Mouse (Mus musculus) forebrain, embryonic 14.5 days (tissue): Measurements from ENCODE around the gene Myh7b. TPM values are rescaled to one million over a fixed set of nuclear protein-coding genes. Genes with fewer than 3 reads are reported as not detected.

Experiments used
- ATAC-seq: fragments of 200-750 bp; cut with Nextera tagmentation; 2 replicates; pipeline ENCODE4 v1.8.0; 2017; ENCODE audit warnings: mild to moderate bottlenecking, moderate library complexity
- DNase-seq: peaks from one replicate; pipeline ENCODE4 v3.0.0-alpha.2; 2015; ENCODE audit warnings: low spot score
- H3K27ac ChIP-seq: fragments of 300-500 bp; sonication (generic); 2 replicates; pipeline ENCODE4 v1.5.1; 2014; ENCODE audit warnings: low read depth, mild to moderate bottlenecking, control low read depth, low read length, moderate library complexity
- H3K27me3 ChIP-seq: fragments of 300-500 bp; sonication (generic); replicated peaks from 2 replicates; pipeline ENCODE4 v1.6.1; 2014; ENCODE audit warnings: low read length, control low read depth, mixed read lengths; ENCODE audit not compliant: control insufficient read depth, insufficient read depth
- H3K36me3 ChIP-seq: fragments of 300-500 bp; sonication (generic); 2 replicates; pipeline ENCODE4 v1.6.1; 2014; ENCODE audit warnings: low read length, control low read depth; ENCODE audit not compliant: control insufficient read depth, insufficient read depth
- H3K4me1 ChIP-seq: fragments of 300-500 bp; sonication (generic); 2 replicates; pipeline ENCODE4 v1.6.1; 2014; ENCODE audit warnings: antibody characterized with exemption, low read length, control low read depth; ENCODE audit not compliant: control insufficient read depth, insufficient read depth
- H3K4me2 ChIP-seq: fragments of 300-500 bp; sonication (generic); 2 replicates; pipeline ENCODE4 v1.6.1; 2014; ENCODE audit warnings: mild to moderate bottlenecking, control low read depth, low read length
- H3K4me3 ChIP-seq: fragments of 300-500 bp; sonication (generic); 2 replicates; pipeline ENCODE4 v1.5.1; 2014; ENCODE audit warnings: low read depth, low read length, control low read depth
- H3K9ac ChIP-seq: fragments of 300-500 bp; sonication (generic); 2 replicates; pipeline ENCODE4 v1.6.1; 2014; ENCODE audit warnings: mild to moderate bottlenecking, low read length, control low read depth, moderate library complexity
- H3K9me3 ChIP-seq: fragments of 300-500 bp; sonication (generic); replicated peaks from 2 replicates; pipeline ENCODE4 v1.6.1; 2016; ENCODE audit warnings: low read length, control low read depth, mixed read lengths; ENCODE audit not compliant: control insufficient read depth
- WGBS: fragments of 180-500 bp; shearing (Covaris S2); extraction: QIAGEN DNeasy Blood & Tissue Kit; methylation state at CpG from one replicate; pipeline ENCODE4 v1.1.7; 2014; 5-methylcytosine and 5-hydroxymethylcytosine counted together
- polyA plus RNA-seq: library from polyadenylated mRNA; unstranded; fragments of >200 nt; fragmentation: Nextera tagmentation; extraction: Ambion mirVana; gene quantifications from 2 replicates; pipeline ENCODE4 v1.2.1, GENCODE M21; 2014

Myh7b gene
- polyA plus RNA-seq, 1 experiment from 2014 or later: 0.08 TPM

DNA sequence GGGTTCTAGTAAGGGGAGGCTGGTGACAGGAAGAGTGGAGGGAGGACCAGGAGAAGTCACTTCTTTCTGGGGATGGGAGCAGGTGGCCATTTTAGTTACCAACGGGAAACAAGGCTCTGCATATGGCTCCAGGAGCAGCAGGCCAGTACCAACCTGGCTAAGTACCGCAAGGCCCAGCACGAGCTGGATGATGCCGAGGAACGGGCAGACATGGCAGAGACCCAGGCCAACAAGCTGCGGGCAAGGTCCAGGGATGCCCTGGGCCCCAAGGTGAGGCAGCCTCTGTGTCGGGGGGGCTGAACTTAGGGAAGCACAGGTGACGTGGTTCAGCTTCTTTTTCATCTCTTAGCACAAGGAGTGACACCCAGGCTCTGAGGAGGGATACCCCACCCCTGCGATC is 22.7 kb downstream of the Myh7b start:
- Histone ChIP-seq H3K27me3 (peaks cover 38% of the 10 kb centered on the region), H3K4me3 (no peak overlapping the region), H3K9me3 (no peaks in the 10 kb centered on the region), H3K9ac (no peak overlapping the region), H3K27ac (no peak overlapping the region), H3K4me1 (peaks cover 4% of the 10 kb centered on the region; the same call in 1 of the 2 replicates), H3K36me3 (peaks cover 78% of the 10 kb centered on the region), H3K4me2 (no peak overlapping the region)
- ATAC-seq (no peak), DNase-seq (no peak)
- 96% methylated on average over 9 of the region's 9 CpGs for WGBS

DNA sequence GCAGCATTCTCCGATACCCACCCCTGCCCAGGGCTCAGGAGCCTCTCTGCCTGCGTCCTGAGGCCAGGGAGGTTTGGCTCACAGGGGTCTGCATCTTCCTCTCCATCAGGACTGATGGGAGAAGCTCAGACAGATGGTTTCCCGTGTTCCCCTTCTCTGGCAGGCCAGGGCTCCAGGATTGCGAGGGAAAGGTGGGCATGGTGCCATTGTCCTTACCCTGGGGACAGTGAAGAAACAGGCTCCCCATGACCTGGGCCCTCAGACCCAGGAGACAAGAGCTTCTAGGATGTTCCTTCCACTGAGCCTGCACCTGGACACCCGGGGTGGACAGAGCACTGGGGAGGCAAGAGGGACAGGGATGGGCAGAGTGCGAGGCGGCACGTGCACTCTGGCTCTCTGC is 23.6 kb downstream of the Myh7b start:
- no peak overlapping the region for H3K4me3 ChIP-seq
- H3K9me3 ChIP-seq: no peaks in the 10 kb centered on the region
- peaks cover 32% of the 10 kb centered on the region for H3K27me3 ChIP-seq
- no peak overlapping the region for H3K27ac ChIP-seq
- H3K36me3 ChIP-seq: peaks cover 85% of the 10 kb centered on the region
- WGBS: 93% methylated on average over 8 of the region's 8 CpGs
- ATAC-seq: no peak
- DNase-seq: no peak
- H3K4me1 ChIP-seq: peaks cover 1% of the 10 kb centered on the region; the same call in 1 of the 2 replicates
- no peak overlapping the region for H3K9ac ChIP-seq
- no peak overlapping the region for H3K4me2 ChIP-seq

DNA sequence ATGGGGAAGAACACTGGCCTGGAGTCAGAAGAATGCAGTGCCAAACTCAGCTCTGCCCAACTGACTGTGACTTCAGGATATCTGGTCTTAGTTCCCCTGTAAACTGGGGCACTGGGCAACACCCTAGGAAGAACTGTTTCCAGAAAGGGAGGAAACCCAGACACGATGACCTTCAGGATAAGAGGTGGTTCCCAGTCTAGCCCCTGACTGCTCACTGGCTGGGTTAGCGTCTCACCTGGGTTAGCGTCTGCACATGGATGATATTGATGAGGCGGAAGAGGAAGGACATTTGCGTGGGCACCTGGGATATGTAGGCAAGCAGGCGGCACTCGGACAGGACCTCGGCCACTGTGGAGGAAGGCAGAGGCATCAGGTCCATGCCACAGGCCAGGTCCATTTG is 24.9 kb downstream of the Myh7b start:
- Histone ChIP-seq H3K4me2 (no peak overlapping the region), H3K36me3 (peaks cover 99% of the 10 kb centered on the region), H3K9me3 (no peaks in the 10 kb centered on the region), H3K27me3 (peaks cover 18% of the 10 kb centered on the region), H3K4me3 (no peak overlapping the region), H3K27ac (no peak overlapping the region), H3K4me1 (no peaks in the 10 kb centered on the region), H3K9ac (no peak overlapping the region)
- WGBS: 93% methylated on average over 8 of the region's 8 CpGs
- DNase-seq (no peak), ATAC-seq (no peak)

DNA sequence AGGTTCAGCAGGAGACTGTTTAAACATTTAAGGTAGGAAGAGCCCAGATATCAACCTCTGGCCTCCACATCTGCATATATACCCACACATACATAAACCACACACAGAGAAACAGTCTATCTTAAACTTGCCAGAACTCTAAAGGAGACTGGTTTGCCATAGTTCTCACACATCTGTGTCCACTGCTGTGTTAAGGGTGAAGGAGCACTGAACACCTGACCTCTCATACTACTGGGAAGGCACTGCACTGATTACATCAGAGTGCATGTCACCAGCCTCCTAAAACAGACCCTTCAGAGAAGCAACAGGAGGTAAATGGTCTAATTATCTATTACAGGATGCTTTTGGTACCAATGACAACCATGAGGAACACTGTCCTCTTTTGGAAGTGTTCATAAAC is 25.9 kb downstream of the Myh7b start:
- H3K4me1 ChIP-seq: no peaks in the 10 kb centered on the region
- DNase-seq: no peak
- H3K9me3 ChIP-seq: no peaks in the 10 kb centered on the region
- peaks cover 99% of the 10 kb centered on the region for H3K36me3 ChIP-seq
- peaks cover 10% of the 10 kb centered on the region; the same call in 1 of the 2 replicates for H3K27me3 ChIP-seq
- H3K9ac ChIP-seq: no peak overlapping the region
- H3K4me3 ChIP-seq: no peak overlapping the region
- H3K4me2 ChIP-seq: no peak overlapping the region
- no peak for ATAC-seq
- H3K27ac ChIP-seq: no peak overlapping the region

DNA sequence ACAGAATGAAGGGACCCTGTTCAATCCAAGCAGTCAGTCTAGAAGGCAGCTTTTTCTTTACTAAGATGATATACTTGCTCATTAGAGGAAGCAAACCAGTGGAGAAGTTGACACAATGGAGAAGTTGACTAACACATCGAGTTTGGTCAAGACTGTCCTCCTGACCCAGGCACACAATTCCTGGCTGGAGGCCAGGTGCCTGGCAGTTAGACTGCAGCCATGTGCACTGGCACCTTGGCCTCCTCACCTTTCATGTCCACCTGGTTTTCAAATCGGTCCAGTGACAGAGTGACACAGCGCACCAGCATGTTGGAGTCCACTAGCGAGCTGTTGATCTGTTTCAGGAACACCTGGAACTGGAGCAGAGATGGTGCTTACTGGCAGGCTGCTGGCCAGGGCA is 26.4 kb downstream of the Myh7b start:
- Histone ChIP-seq H3K27ac (no peak overlapping the region), H3K4me3 (no peak overlapping the region), H3K9me3 (no peaks in the 10 kb centered on the region), H3K4me1 (no peaks in the 10 kb centered on the region), H3K4me2 (no peak overlapping the region), H3K36me3 (peaks cover 95% of the 10 kb centered on the region), H3K9ac (no peak overlapping the region), H3K27me3 (peaks cover 5% of the 10 kb centered on the region; the same call in 1 of the 2 replicates)
- WGBS: 97% methylated on average over 4 of the region's 4 CpGs
- no peak for ATAC-seq
- no peak for DNase-seq

DNA sequence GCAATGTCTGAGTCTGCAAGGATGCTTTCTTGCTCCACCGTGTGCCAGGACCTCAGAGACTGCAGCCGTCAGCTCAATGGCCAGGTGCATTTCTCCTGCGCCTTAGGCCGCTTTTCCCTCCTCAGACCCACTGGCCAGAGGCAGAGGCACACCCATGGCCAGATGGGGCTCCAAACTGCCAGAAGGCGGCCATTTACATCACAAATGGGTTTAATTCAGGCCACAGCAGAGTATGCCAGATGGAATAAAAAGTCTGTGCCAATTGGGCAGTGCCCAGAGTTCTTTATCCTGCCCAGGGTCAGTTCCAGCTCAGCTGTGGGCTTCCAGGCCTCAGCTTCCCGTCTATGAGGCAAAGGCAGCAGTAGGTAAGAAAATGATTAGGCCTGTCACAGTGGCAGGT is 29.6 kb downstream of the Myh7b start:
- no peaks in the 10 kb centered on the region for H3K9me3 ChIP-seq
- peak; percentile 64 for ATAC-seq
- peaks cover 91% of the 10 kb centered on the region for H3K36me3 ChIP-seq
- H3K9ac ChIP-seq: no peak overlapping the region
- H3K4me3 ChIP-seq: no peak overlapping the region
- H3K27me3 ChIP-seq: no peaks in the 10 kb centered on the region
- no peak overlapping the region for H3K4me2 ChIP-seq
- 64% methylated on average over 6 of the region's 6 CpGs for WGBS
- H3K4me1 ChIP-seq: no peaks in the 10 kb centered on the region
- peak overlapping the region; percentile 64 for H3K27ac ChIP-seq
- DNase-seq: peak; percentile 66

DNA sequence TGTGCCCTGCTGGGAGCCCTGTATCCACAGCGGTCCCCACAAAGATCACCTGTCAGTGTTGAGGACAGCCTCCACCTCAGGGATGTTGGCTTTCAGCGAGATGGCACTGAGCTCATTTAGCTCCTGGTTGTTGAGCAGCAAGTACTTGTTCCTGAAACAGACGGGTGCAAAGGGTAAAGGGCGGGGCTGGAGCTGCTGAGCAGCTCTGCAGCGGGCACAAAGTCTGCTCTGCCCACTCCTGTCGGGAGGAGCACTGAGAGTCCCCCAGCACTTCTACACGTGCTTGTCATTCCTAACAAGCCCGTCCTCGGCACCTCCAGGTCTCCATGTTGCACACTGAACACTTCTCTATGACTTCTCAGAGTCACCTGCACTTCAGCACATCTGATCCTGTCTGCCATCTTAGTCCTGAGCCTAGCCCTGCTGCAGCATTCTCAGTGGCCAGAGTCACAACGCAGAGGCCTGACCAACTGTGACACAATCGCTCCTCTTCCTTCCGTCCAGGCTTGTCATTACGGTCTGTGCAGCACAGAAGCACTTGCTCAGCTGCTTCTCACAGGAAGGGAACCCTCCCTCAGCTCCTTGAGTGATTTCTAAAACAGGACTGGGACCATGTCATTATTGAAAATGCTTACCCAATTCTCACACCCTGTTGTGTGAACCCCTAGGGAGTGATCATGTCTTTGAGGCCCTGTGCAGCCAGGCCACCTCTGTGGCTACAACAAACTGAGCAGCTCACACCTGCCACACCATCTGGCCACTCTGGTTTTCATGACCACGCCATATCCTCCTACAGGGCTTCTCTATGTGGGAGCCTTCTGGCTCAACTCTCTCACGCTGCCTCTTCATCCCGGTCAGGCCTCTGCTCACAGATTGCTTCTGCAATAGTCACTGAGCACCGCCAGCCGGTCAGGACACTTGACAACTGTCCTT is 30.8 kb downstream of the Myh7b start:
- ATAC-seq: peak; percentile 41; the same call in 1 of the 2 replicates
- Histone ChIP-seq H3K27ac (peak overlapping the region; percentile 64; the same call in 1 of the 2 replicates), H3K4me1 (no peaks in the 10 kb centered on the region), H3K4me3 (no peak overlapping the region), H3K9ac (no peak overlapping the region), H3K9me3 (no peaks in the 10 kb centered on the region), H3K4me2 (no peak overlapping the region), H3K27me3 (no peaks in the 10 kb centered on the region), H3K36me3 (peaks cover 88% of the 10 kb centered on the region)
- DNase-seq: peak; percentile 37
- 77% methylated on average over 18 of the region's 18 CpGs for WGBS

DNA sequence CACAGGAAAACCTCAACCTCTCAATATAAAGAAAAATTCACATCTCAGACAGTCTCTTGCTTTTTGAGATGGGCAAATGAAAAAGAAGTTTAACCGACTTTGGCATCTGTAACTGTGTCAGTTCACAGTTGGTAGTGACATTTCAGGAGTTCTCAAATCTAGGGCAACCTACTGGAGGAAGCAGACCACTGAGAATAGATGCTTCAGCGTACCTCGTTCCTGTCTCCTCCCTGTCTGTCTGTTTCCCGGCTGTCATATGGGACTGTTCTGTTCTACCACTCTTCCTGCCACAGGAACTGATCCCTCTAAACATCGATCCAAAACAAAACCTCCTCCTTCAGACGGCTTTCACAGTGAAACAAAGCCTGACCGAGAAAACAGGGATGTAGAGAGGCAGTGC is 34.7 kb downstream of the Myh7b start:
- ATAC-seq: no peak
- no peak overlapping the region for H3K4me3 ChIP-seq
- H3K36me3 ChIP-seq: peaks cover 86% of the 10 kb centered on the region
- H3K9ac ChIP-seq: no peak overlapping the region
- 78% methylated on average over 7 of the region's 7 CpGs for WGBS
- no peaks in the 10 kb centered on the region for H3K9me3 ChIP-seq
- no peaks in the 10 kb centered on the region for H3K4me1 ChIP-seq
- DNase-seq: no peak
- no peak overlapping the region for H3K4me2 ChIP-seq
- no peak overlapping the region for H3K27ac ChIP-seq
- H3K27me3 ChIP-seq: no peaks in the 10 kb centered on the region

DNA sequence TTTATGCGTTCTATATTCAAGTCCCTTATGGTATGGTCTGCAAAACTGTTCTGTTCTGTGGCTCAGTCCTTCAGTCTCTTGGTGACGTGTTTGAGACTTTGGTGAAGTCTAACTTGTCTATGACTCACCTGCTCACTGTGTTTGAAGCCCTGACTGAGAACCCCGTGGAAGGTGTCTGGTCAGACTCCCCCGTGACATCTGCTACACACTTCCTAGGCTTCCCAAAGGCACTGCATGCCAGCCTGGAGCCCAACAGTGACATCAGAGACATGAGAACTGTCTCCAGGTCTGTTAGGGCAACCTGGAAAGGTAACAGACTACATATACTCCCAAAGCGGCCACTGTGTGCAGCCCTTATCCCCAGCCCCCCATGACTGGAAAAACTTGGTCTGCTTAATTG is 41.6 kb downstream of the Myh7b start:
- 89% methylated on average over 5 of the region's 5 CpGs for WGBS
- Histone ChIP-seq H3K9ac (no peak overlapping the region), H3K4me3 (no peak overlapping the region), H3K27ac (no peak overlapping the region), H3K36me3 (peaks cover 96% of the 10 kb centered on the region), H3K9me3 (no peaks in the 10 kb centered on the region), H3K4me1 (no peaks in the 10 kb centered on the region), H3K4me2 (no peak overlapping the region), H3K27me3 (no peaks in the 10 kb centered on the region)
- ATAC-seq: no peak
- no peak for DNase-seq
